Mouse (Mus musculus) cortical plate, adult 2 months (tissue): ENCODE data around the gene Pcdh11x.

Experiments
- CTCF ChIP-seq: fragments of 200-500 bp; IDR thresholded peaks from 2 replicates; pipeline ENCODE4 v1.5.1; 2011; ENCODE audit warnings: mild to moderate bottlenecking, control low read depth, low read length; ENCODE audit not compliant: insufficient read depth; ENCODE audit errors: extremely low read depth
- POLR2A ChIP-seq: fragments of 200-500 bp; IDR thresholded peaks from 2 replicates; pipeline ENCODE4 v1.6.1; 2011; ENCODE audit warnings: mild to moderate bottlenecking, low read length, control low read depth; ENCODE audit not compliant: insufficient read depth; ENCODE audit errors: extremely low read depth

DNA sequence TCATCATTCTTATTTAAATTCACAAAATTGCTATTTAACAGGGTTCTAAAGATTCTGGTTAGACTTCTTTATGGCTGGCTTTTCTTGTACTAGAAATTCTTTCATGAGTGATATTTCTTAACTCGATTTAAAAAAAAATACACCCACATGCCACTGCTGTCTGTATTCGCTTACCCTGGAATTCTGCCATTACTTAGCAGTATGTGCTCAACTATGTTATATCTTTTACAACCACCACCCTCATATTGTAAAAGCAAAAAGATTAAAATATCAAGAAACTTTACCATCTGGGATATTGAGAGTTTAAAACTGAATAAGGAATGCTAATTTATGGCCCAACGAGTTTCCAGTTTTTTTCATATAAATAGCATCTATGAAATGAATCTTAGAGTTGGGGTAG, 234.9 kb downstream of the Pcdh11x start:
- TF ChIP-seq CTCF (no peak), POLR2A (no peak)
